Mouse (Mus musculus) right cerebral cortex, adult 2 months (tissue): ENCODE data around the gene Lrrc29.

Source experiments
- DNase-seq, 2 experiments: peaks; one replicate each; pipeline ENCODE4 v3.0.0; 2021 to 2022; ENCODE audit warnings: low spot score in 2 of 2

The Lrrc29 gene

DNA sequence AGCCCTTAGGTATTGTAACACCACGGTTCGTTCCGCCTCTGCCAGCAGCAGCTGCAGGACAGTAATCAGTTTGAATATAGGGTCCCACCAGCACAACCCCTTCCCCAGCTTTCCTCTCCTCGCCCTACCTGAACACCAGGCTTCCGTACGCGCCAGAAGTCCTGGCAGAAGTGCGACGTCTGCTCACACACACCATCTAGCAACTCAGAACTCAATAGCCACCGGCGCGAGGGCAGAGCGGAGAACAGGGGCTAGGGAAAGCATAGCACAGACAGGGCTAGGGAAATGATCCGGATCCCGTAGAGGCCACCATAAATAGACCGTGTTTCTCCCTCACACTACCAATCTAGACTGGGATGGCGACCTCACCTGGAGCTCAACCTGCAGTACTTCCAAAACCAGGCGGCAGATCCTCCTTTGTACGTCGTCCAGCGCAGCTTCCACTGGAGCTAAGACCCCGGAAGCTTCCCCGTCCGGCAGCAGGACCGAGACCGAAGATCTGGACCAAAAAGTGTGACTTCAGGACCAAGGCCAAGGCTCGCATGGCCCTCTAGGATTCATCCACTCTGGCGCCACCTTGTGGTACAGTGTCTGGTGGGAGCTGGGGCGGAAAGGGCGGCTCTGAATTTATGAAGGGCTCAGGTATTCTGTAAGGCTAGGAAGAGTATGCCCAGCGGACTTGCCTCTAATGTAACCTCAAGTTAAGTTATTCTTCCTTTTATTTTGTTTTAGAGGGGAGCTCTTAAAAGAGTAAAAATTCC lies 35.3 kb downstream of the Lrrc29 start:
- DNase-seq: peak; percentile 74 to 81

DNA sequence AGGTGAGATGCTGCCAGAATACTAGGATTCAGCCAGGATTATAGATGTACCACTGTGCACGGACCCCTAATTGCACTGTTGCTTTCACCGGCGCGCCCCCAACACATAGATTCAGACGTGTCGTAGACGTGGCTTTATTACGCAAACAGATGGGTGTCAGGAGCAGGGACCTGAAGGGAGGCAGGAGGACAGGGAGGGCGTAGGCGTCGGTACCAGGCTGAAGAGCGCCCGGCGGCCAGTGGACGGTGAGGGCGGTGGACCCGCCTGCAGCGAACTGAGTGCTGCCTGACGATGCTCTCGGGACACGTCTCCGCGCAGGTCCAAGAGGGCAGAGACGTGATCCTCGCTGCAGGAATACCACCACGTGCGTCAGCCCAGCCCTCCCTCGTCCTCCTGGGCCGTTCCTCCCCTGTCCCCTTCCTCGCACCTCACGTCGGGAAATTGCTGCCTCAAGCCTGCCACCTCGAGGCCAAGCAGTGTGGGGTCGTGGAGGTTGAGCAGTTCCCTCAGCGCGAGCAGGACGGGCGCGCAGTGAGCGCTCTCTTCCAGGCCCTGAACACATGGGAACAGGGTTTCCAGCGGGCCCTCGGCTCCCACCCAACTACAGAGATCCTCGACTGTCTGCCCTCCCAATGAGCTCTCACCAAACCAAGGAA lies 36.1 kb downstream of the Lrrc29 start, which contains the start of gene 4931428F04Rik:
Gene 4931428F04Rik (minus strand): TSS at position 60 of the 656 bp plus-strand sequence.
- DNase-seq: peak in 1 of 2 experiments; percentile 56

DNA sequence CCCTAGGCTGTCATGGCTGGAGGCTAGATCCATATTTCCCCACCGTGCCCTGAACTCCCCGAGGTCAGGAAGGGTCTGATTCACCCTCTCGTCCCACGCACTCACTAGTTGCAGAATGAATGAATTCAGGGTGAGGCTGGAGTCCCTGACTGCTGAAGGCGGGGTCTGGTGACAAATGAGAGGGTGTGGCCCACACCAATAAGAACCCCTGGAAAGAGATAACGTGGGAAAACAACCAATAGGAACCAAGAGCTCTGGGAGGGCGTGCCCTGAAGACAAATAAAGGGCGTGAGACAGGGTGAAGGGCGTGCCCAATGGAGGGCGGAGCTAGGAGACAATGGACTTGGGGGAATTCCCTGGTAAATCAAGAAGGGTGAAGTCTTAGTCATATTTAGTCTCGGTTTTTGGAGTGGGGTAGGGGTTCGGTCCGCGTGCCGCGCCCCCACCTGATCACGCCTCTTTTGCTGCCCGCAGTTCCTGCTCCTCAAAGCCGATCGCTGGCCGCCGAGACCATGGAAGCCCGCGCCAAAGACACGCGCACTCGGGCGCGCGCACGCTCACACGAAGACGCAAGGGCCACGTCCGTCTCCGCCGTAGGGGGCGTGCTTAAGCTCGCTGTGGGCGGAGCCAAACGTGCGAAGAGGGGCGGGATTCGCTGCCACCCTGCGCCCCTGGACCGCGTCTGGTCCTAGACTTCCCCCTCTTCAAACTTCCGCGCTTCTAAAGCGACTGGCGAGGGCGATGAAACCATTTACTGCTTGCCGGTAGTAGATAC lies 36.9 kb downstream of the Lrrc29 start:
- DNase-seq: peak; percentile 95 to 96

DNA sequence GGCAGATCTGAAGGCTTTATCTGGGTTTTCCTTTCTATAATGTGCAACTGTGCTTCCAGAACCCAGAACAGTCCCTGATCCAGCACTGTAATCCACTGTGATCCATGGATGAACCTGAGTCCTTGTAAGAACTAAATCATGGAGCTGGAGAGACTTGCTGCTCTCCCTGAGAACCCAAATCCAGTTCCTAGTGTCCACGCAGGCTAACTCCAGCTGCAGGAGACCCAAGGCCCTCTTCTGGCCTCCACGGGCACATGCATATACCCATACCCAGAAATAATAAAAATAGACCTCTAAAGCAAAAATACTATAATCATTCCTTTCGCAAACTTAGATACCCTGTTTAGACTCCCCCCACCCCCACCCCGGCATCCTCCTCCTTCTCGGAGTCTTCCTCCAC lies 37.8 kb downstream of the Lrrc29 start:
- no peak for DNase-seq

DNA sequence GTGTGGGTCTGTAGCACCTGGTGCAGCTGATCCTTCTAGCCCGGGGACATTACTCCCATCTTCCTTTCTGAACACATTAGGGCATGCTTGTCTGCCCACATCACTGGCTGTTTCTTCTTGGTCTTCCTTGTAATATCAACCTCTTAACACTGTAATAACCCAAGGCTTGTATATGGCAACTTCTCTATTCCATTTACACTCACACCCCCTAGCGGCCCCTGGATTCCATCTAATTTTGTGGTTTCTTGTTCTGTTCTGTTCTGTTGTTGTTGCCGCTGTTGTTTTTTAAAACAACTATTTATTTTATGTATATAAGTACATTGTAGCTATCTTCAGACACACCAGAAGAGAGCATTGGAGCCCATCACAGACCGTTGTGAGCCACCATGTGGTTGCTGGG lies 39.2 kb downstream of the Lrrc29 start:
- DNase-seq: no peak

DNA sequence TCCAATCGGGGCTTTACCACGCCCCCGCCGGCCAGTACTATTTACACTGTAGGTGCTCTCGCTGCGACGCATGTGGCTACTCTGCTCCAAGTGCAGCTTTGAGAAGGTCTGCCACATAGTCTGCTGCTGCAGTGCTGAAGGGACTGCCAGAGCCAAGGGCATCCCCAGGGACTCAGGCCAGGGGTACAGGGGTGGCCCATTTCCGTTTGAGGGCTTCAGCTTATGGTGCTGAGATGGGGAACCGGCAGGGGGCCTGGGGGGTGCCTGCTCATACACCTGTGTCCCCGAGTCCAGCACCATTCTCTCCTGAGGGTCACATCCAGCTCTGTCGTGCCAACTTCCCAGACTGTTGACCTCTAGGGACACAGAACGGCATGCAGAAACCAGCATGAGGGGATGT lies 40.6 kb downstream of the Lrrc29 start:
- no peak for DNase-seq

DNA sequence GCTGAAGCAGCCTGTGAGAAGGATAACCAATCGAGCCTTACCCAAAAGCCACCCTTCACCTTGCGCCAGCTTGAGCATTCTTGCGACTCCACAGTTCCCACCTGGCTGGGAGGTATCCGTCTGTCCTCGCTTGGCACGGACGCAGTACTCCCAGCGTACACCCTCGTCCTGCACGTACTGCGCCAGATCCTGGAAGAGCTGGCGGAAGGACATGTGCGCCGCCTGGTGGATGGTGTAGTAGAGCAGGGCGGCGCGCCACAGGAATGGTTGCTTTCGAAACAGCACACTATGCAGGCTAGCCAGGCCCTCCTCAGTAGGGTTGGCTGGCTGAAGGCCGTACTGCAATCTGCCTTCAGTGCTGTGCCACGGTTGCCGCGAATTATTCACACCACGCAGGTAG lies 43.0 kb downstream of the Lrrc29 start:
- no peak for DNase-seq

DNA sequence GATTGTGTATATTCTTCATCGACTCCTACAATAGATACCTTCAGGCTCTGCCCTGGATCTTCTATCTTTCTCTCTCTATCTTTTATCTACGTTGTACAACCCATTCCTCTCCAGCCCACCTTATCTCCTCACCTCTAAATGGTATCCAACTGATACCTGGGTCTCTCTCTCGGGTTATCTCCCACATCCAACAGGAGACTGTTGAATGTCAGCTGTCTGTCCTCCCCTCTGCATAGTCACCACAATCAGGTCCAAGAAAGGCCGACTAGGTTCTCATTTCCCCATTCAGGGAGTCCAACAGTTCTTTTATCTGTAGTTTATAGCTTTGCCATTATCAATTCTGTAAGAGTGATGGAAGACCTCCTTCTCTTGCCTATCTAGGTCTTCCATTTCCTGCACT lies 43.8 kb downstream of the Lrrc29 start:
- no peak for DNase-seq

DNA sequence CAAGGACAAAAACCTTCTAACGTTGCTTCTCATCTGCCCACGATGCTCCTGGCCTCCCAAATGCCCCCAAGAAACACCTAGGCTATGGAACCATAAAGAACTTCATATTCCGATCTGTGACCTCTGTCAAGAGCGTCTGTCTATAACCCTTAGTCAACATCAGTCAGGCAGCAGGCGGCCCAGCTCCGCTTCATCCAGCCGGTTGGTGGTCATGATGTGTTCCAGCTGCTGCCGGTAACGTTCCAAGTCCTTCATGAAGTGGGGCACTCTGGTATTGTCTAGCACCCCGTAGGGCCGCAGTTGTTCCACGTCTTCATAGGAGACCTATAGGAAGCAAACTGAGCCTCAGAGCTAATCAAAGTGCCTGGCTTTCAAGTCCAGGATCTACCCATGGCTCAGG lies 44.3 kb downstream of the Lrrc29 start:
- DNase-seq: no peak

DNA sequence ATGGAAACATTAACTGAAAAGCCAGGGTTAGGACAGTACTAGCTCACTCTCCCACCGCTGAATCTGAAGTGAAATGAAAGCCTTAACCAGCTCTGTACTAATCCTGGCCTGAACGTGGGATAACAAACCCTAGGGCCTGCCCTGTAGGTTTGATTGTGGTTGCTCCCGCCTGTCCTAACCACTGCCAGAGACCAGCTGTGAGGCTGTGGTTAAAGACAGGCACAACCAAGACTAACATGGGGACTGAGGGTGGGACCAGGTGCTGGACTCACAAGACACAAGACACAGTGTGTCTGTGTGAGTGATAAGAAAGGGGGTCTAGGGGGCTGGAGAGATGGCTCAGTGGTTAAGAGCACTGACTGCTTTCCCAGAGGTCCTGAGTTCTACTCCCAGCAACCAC lies 45.5 kb downstream of the Lrrc29 start:
- no peak for DNase-seq

DNA sequence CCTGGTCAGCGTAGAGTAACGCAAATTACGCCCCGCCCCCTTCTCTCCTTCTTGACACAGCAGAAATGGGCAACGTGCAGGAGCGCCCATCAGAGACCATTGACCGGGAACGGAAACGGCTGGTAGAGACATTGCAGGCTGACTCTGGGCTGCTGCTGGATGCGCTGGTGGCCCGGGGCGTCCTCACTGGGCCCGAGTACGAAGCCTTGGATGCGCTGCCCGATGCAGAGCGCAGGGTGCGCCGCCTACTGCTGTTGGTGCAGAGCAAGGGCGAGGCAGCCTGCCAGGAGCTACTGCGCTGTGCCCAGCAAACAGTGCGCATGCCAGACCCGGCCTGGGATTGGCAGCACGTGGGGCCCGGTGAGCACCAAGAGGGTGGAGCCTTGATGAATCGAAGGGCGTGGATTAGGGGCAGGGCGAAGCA lies 47.2 kb downstream of the Lrrc29 start:
- peak; percentile 81 to 87 for DNase-seq

DNA sequence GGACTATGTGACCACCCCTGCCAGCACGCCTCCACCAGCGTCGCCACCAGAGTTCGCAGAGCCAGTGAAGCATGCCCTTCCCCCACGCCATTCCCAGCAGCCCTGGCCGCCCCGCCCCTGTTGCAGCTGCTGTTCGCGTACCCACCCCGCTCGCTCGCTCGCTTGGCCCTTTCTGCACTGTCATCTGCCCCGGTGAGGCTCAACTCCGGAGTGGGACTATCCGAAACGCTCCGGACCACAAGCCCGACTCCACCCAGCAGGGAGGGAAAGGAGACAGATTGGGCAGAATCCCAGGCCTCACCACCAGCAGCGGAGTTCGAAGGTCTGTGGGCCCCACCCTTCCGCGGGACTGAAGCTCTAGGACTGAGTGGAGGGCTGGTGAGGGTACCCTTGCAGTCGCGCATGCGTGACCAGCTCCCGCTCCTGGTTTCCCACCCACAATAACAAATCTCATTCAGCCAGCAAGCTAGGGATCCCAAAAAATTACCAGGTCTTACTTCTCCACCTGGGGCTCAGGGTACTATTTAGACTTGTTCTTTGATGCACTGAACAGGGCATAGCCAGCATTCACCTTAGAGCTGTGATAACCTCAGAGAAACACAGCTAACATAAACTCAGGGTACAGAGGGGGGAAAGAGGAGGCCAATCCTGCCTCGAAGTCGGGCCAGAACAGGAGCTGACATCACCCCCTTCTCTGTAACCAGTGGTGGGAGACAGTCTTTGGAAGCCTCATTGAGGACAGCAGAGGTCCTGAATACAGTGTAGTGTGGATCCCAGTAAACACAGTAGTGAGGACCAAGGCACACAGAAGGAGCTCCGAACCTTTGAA lies 49.6 kb downstream of the Lrrc29 start:
- DNase-seq: peak; percentile 48 to 64

DNA sequence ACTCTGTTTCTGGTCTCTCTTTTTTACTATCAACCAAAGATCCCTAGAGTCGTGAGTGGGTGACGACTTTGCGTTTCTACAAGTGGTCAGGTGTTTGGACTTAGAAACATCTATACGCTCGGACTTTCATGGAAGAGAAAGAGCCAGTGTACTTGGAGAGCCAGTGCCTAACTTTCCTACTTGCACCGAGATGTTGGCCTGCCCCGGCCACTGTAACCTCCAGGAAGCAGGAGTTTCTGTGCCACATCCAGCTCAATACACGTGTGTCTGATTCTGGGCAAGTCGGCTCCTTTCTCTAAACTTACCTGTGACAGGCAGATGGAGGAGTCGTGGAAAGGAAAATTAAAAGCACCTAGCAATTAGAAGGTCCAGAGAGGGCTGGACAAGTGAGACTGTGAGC lies 50.2 kb downstream of the Lrrc29 start, which contains the start of gene Nol3:
Gene Nol3 (plus strand): TSS at position 301 of the 400 bp plus-strand sequence.
- no peak for DNase-seq

DNA sequence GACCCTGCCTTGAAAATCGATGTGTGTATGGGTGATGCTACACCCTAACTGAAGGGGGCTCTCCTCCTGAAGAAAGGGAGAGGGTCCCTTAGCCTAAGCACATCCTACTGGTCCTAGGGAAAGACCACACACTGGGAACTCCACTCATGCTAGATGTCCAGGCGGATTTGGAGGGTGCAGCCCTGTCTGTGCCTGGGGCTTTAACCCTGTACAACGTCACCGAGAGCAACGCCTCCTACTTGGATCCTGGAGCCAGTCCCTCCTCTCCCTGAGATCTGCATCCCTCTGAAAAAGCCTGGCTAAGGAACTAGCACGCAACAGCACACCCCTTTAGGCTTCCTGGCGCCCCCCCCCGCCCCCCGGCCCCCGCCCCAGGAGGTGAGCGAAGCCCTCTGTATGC lies 50.7 kb downstream of the Lrrc29 start:
- DNase-seq: no peak

DNA sequence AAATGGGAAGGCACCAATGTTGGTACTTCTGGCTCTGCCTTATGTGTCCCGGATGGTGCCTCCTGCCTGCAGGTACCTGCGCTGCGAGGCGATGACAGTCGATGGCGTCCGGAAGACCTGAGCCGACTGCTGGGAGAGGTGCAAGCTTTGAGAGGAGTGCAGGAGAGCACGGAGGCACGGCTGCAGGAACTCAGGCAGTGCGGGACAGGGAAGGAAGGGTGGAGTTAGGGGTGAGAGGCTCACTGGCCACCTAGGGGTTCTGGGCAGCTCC lies 55.2 kb downstream of the Lrrc29 start:
- no peak for DNase-seq

DNA sequence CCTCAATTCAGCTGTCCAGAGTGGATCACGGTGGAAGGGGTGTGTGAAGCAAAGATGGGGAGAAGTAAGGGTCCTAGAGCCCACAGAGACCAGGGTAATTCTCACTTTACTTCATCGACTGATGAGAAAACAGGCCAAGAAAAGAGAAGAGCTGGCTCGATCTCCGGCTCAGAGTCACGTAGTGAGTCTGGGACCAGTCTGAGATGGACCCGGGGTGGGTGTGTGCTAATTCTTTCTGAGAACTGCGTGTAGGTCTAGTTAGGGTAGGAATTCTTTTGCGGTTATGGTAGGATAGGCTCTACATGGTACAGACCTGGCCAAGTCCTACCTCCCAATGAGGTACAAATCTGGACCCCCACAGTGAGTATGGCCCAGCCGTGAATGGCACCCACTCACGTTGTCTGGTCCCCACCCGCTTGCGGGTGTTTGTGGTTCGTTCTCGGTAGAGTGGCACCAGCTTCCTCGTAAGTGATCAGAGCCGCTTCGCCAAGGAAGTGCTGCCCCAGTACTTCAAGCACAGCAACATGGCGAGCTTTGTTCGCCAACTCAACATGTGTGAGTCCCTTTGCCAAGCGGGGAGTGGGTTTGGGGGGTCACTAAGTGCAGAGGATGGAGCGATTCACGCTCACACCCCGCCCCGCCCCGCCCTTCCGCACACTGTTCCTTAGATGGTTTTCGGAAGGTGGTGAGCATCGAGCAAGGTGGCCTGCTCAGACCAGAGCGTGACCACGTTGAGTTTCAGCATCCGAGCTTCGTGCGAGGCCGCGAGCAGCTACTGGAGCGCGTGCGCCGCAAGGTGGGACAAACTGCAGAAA lies 55.8 kb downstream of the Lrrc29 start:
- no peak for DNase-seq

DNA sequence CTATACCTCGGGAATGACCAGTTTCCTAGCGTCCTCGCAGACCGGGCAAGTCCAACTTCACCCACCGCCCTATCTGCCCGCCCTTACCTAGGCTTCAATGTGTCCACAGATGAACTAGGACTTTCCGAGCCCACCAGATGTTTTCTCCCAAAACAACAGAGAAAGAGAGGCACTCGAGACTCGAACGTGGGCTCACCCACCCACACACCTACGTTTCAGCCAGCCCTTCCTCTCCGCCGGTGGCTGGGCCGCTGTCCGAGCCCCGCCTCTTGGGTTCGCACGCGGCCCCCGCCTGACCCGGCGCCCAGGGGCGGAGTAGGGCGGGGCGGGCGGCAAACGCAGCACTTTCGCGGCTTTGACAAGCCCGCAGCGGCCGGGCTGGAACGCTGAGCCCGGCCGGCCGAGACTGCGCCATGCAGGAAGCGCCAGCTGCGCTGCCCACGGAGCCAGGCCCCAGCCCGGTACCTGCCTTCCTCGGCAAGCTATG lies 56.6 kb downstream of the Lrrc29 start, which contains the start of gene Hsf4:
Gene Hsf4 (plus strand): TSS at position 341 of the 487 bp plus-strand sequence.
- peak; percentile 55 to 59 for DNase-seq

DNA sequence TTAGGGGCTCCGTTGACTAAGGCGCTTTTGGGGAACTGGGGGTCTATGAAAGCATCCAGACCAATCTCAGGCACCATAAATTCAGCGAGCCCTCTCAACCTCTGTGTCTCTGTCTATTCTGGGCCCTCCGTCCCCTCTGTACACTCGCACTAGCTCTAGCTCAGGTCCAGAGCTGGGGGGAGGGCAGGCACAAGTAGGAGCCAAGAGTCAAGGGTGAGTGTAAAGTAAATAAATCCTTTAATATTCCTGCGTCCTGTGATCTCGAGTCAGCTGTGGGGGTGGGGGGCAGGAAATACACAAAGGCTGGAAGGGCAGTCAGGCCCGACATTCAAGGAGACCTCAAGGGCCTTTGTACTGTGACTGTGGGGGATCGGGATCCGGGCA lies 57.0 kb downstream of the Lrrc29 start:
- no peak for DNase-seq

DNA sequence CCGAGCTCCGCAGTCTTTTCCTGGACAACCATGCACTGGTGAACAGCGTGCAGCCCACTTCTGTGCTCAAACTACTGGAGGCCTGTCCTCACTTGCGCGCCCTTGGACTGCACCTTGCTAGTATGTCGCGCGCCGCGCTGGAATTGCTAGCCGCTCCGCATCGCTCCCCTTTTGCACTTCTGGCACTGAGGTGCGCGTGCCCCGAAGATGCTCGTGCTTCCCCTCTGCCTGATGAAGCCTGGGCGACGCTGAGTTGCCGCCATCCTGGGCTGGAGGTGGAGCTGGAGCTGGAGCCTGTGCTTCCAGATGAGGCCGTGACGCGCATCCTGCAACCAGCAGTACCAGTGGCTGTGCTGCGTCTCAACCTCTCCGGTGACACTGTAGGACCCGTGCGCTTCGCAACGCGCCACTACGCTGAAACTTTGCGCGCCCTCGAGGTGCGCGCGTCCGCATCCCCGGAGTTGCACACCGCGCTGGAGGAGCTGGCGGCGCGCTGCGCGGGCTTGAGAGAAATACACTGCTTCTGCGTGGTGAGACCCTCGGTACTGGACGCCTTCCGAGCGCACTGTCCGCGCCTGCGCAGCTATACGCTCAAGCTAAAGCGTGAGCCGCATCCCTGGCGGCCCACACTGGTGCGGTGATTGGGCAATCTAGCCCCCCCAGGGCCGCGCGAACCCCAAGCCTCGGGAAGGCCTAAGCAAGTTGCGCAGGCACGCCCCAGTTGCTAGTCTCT lies 57.6 kb downstream of the Lrrc29 start:
- peak; percentile 86 to 90 for DNase-seq

DNA sequence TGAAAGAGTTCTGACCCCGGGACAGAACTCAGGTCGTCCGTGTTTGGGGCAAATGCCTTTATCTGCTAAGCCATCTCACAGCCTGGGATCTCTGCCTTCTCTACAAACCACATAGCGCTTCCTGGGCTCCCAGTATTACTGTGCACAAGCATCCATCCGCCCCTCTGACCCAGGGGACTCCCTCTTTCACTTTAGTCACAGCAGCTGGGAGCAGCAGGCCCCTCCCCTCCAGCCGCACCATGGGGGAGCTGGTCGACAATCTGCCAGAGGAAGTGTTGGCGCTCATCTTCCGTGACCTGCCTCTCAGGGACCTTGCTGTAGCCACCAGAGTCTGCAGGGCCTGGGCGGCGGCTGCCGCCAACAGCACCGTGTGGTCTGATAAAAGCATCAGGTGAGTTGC lies 59.3 kb downstream of the Lrrc29 start:
- DNase-seq: no peak
